Mouse (Mus musculus) intestine, postnatal 0 days (tissue): Measurements from ENCODE around the gene Pakap. TPM values are rescaled to one million over a fixed set of nuclear protein-coding genes. Genes with fewer than 3 reads are reported as not detected.

Experiments
- ATAC-seq: fragments of 200-750 bp; cut with Nextera tagmentation; 2 replicates; pipeline ENCODE4 v1.8.0; 2017; ENCODE audit warnings: mild to moderate bottlenecking, moderate TSS enrichment, moderate library complexity
- H3K27ac ChIP-seq: fragments of 300-500 bp; sonication (generic); 2 replicates; pipeline ENCODE4 v1.5.1; 2014; ENCODE audit warnings: mild to moderate bottlenecking, low read depth, low read length, moderate library complexity
- H3K27me3 ChIP-seq: fragments of 300-500 bp; sonication (generic); replicated peaks from 2 replicates; pipeline ENCODE4 v1.6.1; 2014; ENCODE audit warnings: low read length, mixed read lengths; ENCODE audit not compliant: control insufficient read depth, insufficient read depth
- H3K36me3 ChIP-seq: fragments of 300-500 bp; sonication (generic); 2 replicates; pipeline ENCODE4 v1.6.1; 2014; ENCODE audit warnings: mild to moderate bottlenecking, moderate library complexity; ENCODE audit not compliant: control insufficient read depth, insufficient read depth
- H3K4me1 ChIP-seq: fragments of 300-500 bp; sonication (generic); replicated peaks from 2 replicates; pipeline ENCODE4 v1.6.1; 2014; ENCODE audit warnings: antibody characterized with exemption, low read length, mixed read lengths; ENCODE audit not compliant: control insufficient read depth, insufficient read depth
- H3K4me2 ChIP-seq: fragments of 300-500 bp; sonication (generic); replicated peaks from 2 replicates; pipeline ENCODE4 v1.6.1; 2014; ENCODE audit warnings: low read depth, mild to moderate bottlenecking, moderate library complexity
- H3K4me3 ChIP-seq: fragments of 300-500 bp; sonication (generic); 2 replicates; pipeline ENCODE4 v1.5.1; 2014; ENCODE audit warnings: low read depth, low read length
- H3K9ac ChIP-seq: fragments of 300-500 bp; sonication (generic); 2 replicates; pipeline ENCODE4 v1.6.1; 2014; ENCODE audit warnings: mild to moderate bottlenecking, low read depth, low read length
- H3K9me3 ChIP-seq: fragments of 300-500 bp; sonication (generic); 2 replicates; pipeline ENCODE4 v1.6.1; 2016; ENCODE audit warnings: mixed run types; ENCODE audit not compliant: control insufficient read depth
- CTCF ChIP-seq: sonication (generic); IDR thresholded peaks from 2 replicates; pipeline ENCODE4 v1.5.1; 2016; ENCODE audit warnings: low read depth, mild to moderate bottlenecking, control low read depth, antibody characterized with exemption, moderate library complexity
- WGBS: fragments of 180-500 bp; shearing (Covaris S2); extraction: QIAGEN DNeasy Blood & Tissue Kit; methylation state at CpG from one replicate; pipeline ENCODE4 v1.1.7; 2014; 5-methylcytosine and 5-hydroxymethylcytosine counted together
- polyA plus RNA-seq: library from polyadenylated mRNA; unstranded; fragments of >200 nt; fragmentation: Nextera tagmentation; extraction: Ambion mirVana; gene quantifications from 2 replicates; pipeline ENCODE4 v1.2.1, GENCODE M21; 2015

Pakap gene
- polyA plus RNA-seq, 1 experiment from 2014 or later: 8.6 TPM

- Histone ChIP-seq H3K27me3 (no peaks in the 10 kb centered on the region), H3K27ac (no peak overlapping the region), H3K36me3 (no peaks in the 10 kb centered on the region), H3K4me3 (no peak overlapping the region), H3K9ac (no peak overlapping the region), H3K4me1 (0 out of 2 replicates have a peak, but pooled peaks cover 2% of the 10 kb centered on the region), H3K9me3 (no peaks in the 10 kb centered on the region), H3K4me2 (no peak overlapping the region)
- WGBS: 35% methylated on average over 7 of the region's 7 CpGs
- TF ChIP-seq CTCF: no peak
- no peak for ATAC-seq
Measured at GRCm38 (mm10) chr4:57812916-57813575, 245.1 kb downstream of the Pakap start.

DNA sequence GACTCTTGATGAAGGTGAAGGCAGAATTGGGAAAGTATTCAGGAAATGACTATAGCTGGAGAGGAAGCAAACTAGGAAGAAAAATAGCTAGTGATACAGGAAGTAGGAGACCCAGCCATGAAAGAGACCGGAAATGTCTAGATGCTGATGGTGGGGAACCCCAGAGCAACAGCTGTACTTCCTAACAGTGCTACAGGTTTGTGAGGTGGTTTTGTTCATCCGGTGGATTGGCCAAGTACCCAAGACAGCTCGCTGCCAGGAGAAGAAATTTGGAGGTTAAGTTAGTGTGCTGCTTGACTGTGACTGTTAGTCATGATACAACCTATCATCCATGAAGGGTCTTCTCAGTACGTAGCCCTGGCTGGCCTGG, 245.6 kb downstream of the Pakap start:
- H3K36me3 ChIP-seq: no peaks in the 10 kb centered on the region
- no peak overlapping the region for H3K4me3 ChIP-seq
- H3K4me1 ChIP-seq: 0 out of 2 replicates have a peak, but pooled peaks cover 2% of the 10 kb centered on the region
- no peak overlapping the region for H3K27ac ChIP-seq
- H3K9me3 ChIP-seq: no peaks in the 10 kb centered on the region
- H3K4me2 ChIP-seq: no peak overlapping the region
- TF ChIP-seq CTCF: no peak
- 77% methylated on average over 4 of the region's 4 CpGs for whole genome bisulfite sequencing
- ATAC-seq: no peak
- no peak overlapping the region for H3K9ac ChIP-seq
- no peaks in the 10 kb centered on the region for H3K27me3 ChIP-seq

GRCm38 (mm10) chr4:57815355-57815754, 247.4 kb downstream of the Pakap start:
- ATAC-seq: peak; percentile 89
- WGBS: 43% methylated on average over 2 of the region's 2 CpGs

DNA sequence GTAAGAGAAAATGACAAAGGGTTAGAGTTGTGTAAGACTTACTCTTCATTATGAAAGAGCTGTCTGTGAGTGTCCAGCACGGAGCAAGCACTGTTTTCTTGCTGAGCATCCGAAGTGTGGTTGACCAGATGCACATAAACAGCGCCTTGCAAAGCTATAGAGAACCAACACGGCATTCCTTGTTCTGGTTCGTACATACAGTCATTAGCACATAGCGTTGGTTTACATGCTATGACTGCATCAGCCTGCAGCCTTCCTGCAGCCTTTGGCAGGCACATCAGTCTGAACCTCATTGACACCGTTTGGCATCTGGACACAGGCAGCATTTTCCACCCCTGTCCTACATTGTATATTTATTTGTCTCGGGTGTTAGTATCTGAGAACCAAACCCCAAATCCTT, 248.2 kb downstream of the Pakap start:
- Histone ChIP-seq H3K27ac (no peak overlapping the region), H3K4me3 (no peak overlapping the region), H3K36me3 (no peaks in the 10 kb centered on the region), H3K4me2 (no peak overlapping the region), H3K4me1 (0 out of 2 replicates have a peak, but pooled peaks cover 2% of the 10 kb centered on the region), H3K9ac (no peak overlapping the region), H3K27me3 (no peaks in the 10 kb centered on the region), H3K9me3 (no peaks in the 10 kb centered on the region)
- WGBS: 88% methylated on average over 8 of the region's 8 CpGs
- no peak for TF ChIP-seq CTCF
- no peak for ATAC-seq

More at GRCm38 (mm10) chr4:57815355-57815754, 247.4 kb downstream of the Pakap start:
- Histone ChIP-seq H3K9ac (no peak overlapping the region), H3K9me3 (no peaks in the 10 kb centered on the region), H3K4me3 (no peak overlapping the region), H3K27ac (no peak overlapping the region), H3K4me1 (0 out of 2 replicates have a peak, but pooled peaks cover 2% of the 10 kb centered on the region), H3K27me3 (no peaks in the 10 kb centered on the region), H3K36me3 (no peaks in the 10 kb centered on the region), H3K4me2 (no peak overlapping the region)
- TF ChIP-seq CTCF: no peak

- Histone ChIP-seq H3K9me3 (no peaks in the 10 kb centered on the region), H3K4me2 (no peak overlapping the region), H3K9ac (no peak overlapping the region), H3K4me3 (no peak overlapping the region), H3K36me3 (no peaks in the 10 kb centered on the region), H3K27me3 (no peaks in the 10 kb centered on the region), H3K4me1 (no peaks in the 10 kb centered on the region), H3K27ac (no peak overlapping the region)
- WGBS: 70% methylated on average over 24 of the region's 24 CpGs
- no peak for TF ChIP-seq CTCF
- no peak for ATAC-seq
Measured at GRCm38 (mm10) chr4:57820839-57821374, 252.9 kb downstream of the Pakap start.

DNA sequence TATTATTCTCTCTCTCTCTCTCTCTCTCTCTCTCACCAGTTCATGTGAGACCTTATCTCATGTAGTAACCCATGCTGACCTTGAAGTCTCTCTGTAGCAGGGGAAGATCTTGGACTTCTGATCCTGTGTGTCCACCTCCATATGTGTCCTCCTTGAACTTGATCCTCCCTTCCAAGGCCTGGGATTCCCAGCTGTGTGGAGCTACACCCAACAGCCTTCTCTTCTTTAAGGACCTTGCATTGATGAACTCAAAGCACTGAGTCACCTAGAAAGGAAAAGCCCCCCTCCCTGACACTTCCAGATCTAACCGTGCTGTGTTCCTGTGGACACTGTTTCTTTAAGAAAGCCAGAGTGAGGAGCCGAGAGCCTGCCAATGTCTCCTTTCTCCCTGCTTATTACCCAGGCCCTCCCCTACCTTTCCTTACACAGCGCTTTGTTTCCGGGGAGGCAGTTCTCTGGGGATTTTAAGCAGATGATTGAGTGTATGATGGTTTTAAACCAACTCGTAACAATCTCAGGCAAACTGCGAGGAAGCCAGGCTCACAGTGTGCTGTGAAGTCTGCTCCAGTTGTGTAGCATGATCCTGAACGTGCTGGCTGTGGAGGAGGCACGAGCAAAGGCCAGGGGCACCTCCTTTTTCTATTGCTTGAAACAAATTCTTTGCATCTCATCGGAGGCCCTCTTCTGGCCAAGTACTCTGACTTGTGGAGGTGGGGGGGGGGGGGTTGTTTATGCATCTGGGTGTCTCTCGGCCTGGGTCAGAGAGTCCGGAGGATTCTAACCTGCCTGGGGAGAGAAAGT, 253.8 kb downstream of the Pakap start:
- TF ChIP-seq CTCF: 0 out of 2 replicates have a peak, but pooled peaks have one; percentile 16
- Histone ChIP-seq H3K9me3 (no peaks in the 10 kb centered on the region), H3K27ac (no peak overlapping the region; the same call in 1 of the 2 replicates), H3K4me1 (no peaks in the 10 kb centered on the region), H3K4me2 (peak overlapping the region; percentile 52), H3K27me3 (no peaks in the 10 kb centered on the region), H3K9ac (peak overlapping the region; percentile 26; the same call in 1 of the 2 replicates), H3K4me3 (no peak overlapping the region), H3K36me3 (no peaks in the 10 kb centered on the region)
- peak; percentile 28; the same call in 1 of the 2 replicates for ATAC-seq
- WGBS: 11% methylated on average over 11 of the region's 11 CpGs
